9 mouse cellular contexts compared by ENCODE assay signal in genomic region chr2:28638886-28639285, GRCm38 (mm10). TPM values are rescaled to one million over a fixed set of nuclear protein-coding genes. Genes with fewer than 3 reads are reported as not detected.
DNase-seq lines count a peak whose midpoint lies in the region; ATAC-seq and TF ChIP-seq lines count a peak whose summit lies in the region.
"Had no signal": no experiment of that assay in that cellular context is flagged by ENCODE, and none has a peak within 500 bp of the region (broad histone marks: within the 10 kb centered on the region; RNA-seq: fewer than 3 reads in every experiment).

No protein-coding gene starts in this region.

- no peak overlapping the region for H3K27ac ChIP-seq in thymus, adult 2 months (ENCODE audit: control insufficient read depth, insufficient read depth, low read length)
- H3K27ac ChIP-seq in heart, embryonic 16.5 days (ENCODE audit: low read length) = no peak overlapping the region
- H3K27ac ChIP-seq in limb, embryonic 15.5 days = no peak overlapping the region
- H3K27ac ChIP-seq in midbrain, embryonic 16.5 days (ENCODE audit: low read length) = no peak overlapping the region

- H3K36me3 ChIP-seq in thymus, adult 2 months (ENCODE audit: control insufficient read depth, insufficient read depth, low read length) = no peaks in the 10 kb centered on the region
- no peaks in the 10 kb centered on the region for H3K36me3 ChIP-seq in heart, embryonic 16.5 days (ENCODE audit: control insufficient read depth, insufficient read depth)
- H3K36me3 ChIP-seq in limb, embryonic 15.5 days = no peaks in the 10 kb centered on the region
- H3K36me3 ChIP-seq in midbrain, embryonic 16.5 days (ENCODE audit: control insufficient read depth, insufficient read depth, low read length) = no peaks in the 10 kb centered on the region

- no peak for TF ChIP-seq POLR2A in thymus, adult 2 months (IDR thresholded peaks at IDR 0.05; ENCODE audit: control insufficient read depth, extremely low read depth, insufficient read depth, low read length, poor library complexity)

- no peaks in the 10 kb centered on the region for H3K27me3 ChIP-seq in thymus, adult 2 months (ENCODE audit: control insufficient read depth, insufficient read depth, low read length)
- H3K27me3 ChIP-seq in heart, embryonic 16.5 days (ENCODE audit: control insufficient read depth, insufficient read depth, low read length) = no peaks in the 10 kb centered on the region
- H3K27me3 ChIP-seq in limb, embryonic 15.5 days = no peaks in the 10 kb centered on the region
- H3K27me3 ChIP-seq in midbrain, embryonic 16.5 days (ENCODE audit: control insufficient read depth, insufficient read depth, low read depth, low read length) = no peaks in the 10 kb centered on the region

- H3K9ac ChIP-seq in heart, embryonic 16.5 days (ENCODE audit: low read length) = no peak overlapping the region; the same call in 1 of the 2 replicates
- H3K9ac ChIP-seq in limb, embryonic 15.5 days = no peak overlapping the region
- peak overlapping the region; percentile 30; the same call in 1 of the 2 replicates for H3K9ac ChIP-seq in midbrain, embryonic 16.5 days (ENCODE audit: low read depth, low read length)

- 50% methylated on average over 9 of the region's 9 CpGs for WGBS in thymus, adult 2 months
- 8% methylated on average over 9 of the region's 9 CpGs for WGBS in heart, embryonic 16.5 days
- WGBS in limb, embryonic 15.5 days = 7% methylated on average over 9 of the region's 9 CpGs
- 6% methylated on average over 9 of the region's 9 CpGs for WGBS in midbrain, embryonic 16.5 days

- TF ChIP-seq CTCF in thymus, adult 2 months (IDR thresholded peaks at IDR 0.05; ENCODE audit: borderline replicate concordance, control insufficient read depth, extremely low read depth, insufficient read depth, low read length, poor library complexity) = no peak

- no peak overlapping the region for H3K4me3 ChIP-seq in thymus, adult 2 months (ENCODE audit: control insufficient read depth, insufficient read depth, low read length)
- no peak overlapping the region for H3K4me3 ChIP-seq in heart, embryonic 16.5 days (ENCODE audit: low read length)
- peak overlapping the region; percentile 12; the same call in 1 of the 2 replicates for H3K4me3 ChIP-seq in limb, embryonic 15.5 days
- no peak overlapping the region for H3K4me3 ChIP-seq in midbrain, embryonic 16.5 days (ENCODE audit: low read depth, low read length)
- H3K4me3 ChIP-seq: megakaryocyte, embryonic 14.5 days had no signal

- peak; percentile 51 for DNase-seq in thymus, adult 2 months
- DNase-seq in thymus, postnatal 10 days (ENCODE audit: low spot score in 2 of 2) = no peak
- no peak for DNase-seq in right cerebral cortex, postnatal 25 days
- DNase-seq in adrenal gland, postnatal 25 days = no peak
- DNase-seq in left cerebral cortex, adult 9 months (ENCODE audit: low spot score in 2 of 2) = no peak

- no peak for ATAC-seq in heart, embryonic 16.5 days (replicated peaks; ENCODE audit: extremely low read depth, insufficient read depth, low FRiP score)
- ATAC-seq in limb, embryonic 15.5 days (ENCODE audit: insufficient number of reproducible peaks, low FRiP score, low TSS enrichment, low read depth) = no peak
- no peak for ATAC-seq in midbrain, embryonic 16.5 days

- peaks cover 14% of the 10 kb centered on the region for H3K4me1 ChIP-seq in thymus, adult 2 months (replicated peaks; ENCODE audit: control insufficient read depth, insufficient read depth, low read length)
- H3K4me1 ChIP-seq in heart, embryonic 16.5 days (ENCODE audit: control insufficient read depth, insufficient read depth, low read length) = peaks cover 14% of the 10 kb centered on the region
- H3K4me1 ChIP-seq in limb, embryonic 15.5 days = peaks cover 25% of the 10 kb centered on the region
- peaks cover 21% of the 10 kb centered on the region for H3K4me1 ChIP-seq in midbrain, embryonic 16.5 days (ENCODE audit: control insufficient read depth, insufficient read depth, low read length)

- peak overlapping the region; percentile 42 for H3K4me2 ChIP-seq in heart, embryonic 16.5 days (ENCODE audit: low read depth, low read length)
- peak overlapping the region; percentile 32 for H3K4me2 ChIP-seq in limb, embryonic 15.5 days
- H3K4me2 ChIP-seq in midbrain, embryonic 16.5 days (ENCODE audit: low read length) = peak overlapping the region; percentile 26; the same call in 1 of the 2 replicates

- no peaks in the 10 kb centered on the region for H3K9me3 ChIP-seq in heart, embryonic 16.5 days (replicated peaks; ENCODE audit: control insufficient read depth, low read length)
- H3K9me3 ChIP-seq in limb, embryonic 15.5 days = no peaks in the 10 kb centered on the region
- H3K9me3 ChIP-seq in midbrain, embryonic 16.5 days (replicated peaks; ENCODE audit: control insufficient read depth, low read length, poor library complexity, severe bottlenecking) = no peaks in the 10 kb centered on the region
- H3K9me3 ChIP-seq: megakaryocyte, embryonic 14.5 days had no signal

RNA-seq across cellular contexts. Expression of gene Tsc1, which starts 2.1 kb away (rescaled TPM):
- polyA plus RNA-seq in thymus, adult 2 months (2012; rRNA removed) = 24.7 and 25.3 TPM in 2 replicates
- 16.7 and 17.5 TPM in 2 replicates for polyA plus RNA-seq in heart, embryonic 16.5 days (2015; fragmentation: Nextera tagmentation; extraction: Ambion mirVana)
- 15.7 TPM in 2 replicates for polyA plus RNA-seq in limb, embryonic 15.5 days (2015; fragmentation: Nextera tagmentation; extraction: Ambion mirVana)
- 30.4 and 37.9 TPM in 2 replicates for polyA plus RNA-seq in midbrain, embryonic 16.5 days (2015; fragmentation: Nextera tagmentation; extraction: Ambion mirVana)
- 22.3 and 22.8 TPM in 2 replicates for total RNA-seq in adrenal gland, postnatal 25 days (2021)

RNA-seq across cellular contexts. Expression of gene Gfi1b, which starts 17.1 kb away (rescaled TPM):
- polyA plus RNA-seq in thymus, adult 2 months (2012; rRNA removed) = 1.8 and 2.0 TPM in 2 replicates
- 0.84 and 0.92 TPM in 2 replicates for polyA plus RNA-seq in heart, embryonic 16.5 days (2015; fragmentation: Nextera tagmentation; extraction: Ambion mirVana)
- polyA plus RNA-seq in limb, embryonic 15.5 days (2015; fragmentation: Nextera tagmentation; extraction: Ambion mirVana) = 0.14 and 0.45 TPM in 2 replicates
- polyA plus RNA-seq in midbrain, embryonic 16.5 days (2015; fragmentation: Nextera tagmentation; extraction: Ambion mirVana) = not detected in 2 replicates
- total RNA-seq in adrenal gland, postnatal 25 days (2021) = not detected in 2 replicates

RNA-seq across cellular contexts. Expression of gene Gtf3c5, which starts 55.3 kb away (rescaled TPM):
- 33.7 and 34.5 TPM in 2 replicates for polyA plus RNA-seq in thymus, adult 2 months (2012; rRNA removed)
- polyA plus RNA-seq in heart, embryonic 16.5 days (2015; fragmentation: Nextera tagmentation; extraction: Ambion mirVana) = 28.6 and 29.1 TPM in 2 replicates
- 41.8 and 44.1 TPM in 2 replicates for polyA plus RNA-seq in limb, embryonic 15.5 days (2015; fragmentation: Nextera tagmentation; extraction: Ambion mirVana)
- polyA plus RNA-seq in midbrain, embryonic 16.5 days (2015; fragmentation: Nextera tagmentation; extraction: Ambion mirVana) = 42.3 and 46.3 TPM in 2 replicates
- total RNA-seq in adrenal gland, postnatal 25 days (2021) = 22.3 and 24.4 TPM in 2 replicates
